Mouse (Mus musculus): Measurements from ENCODE around the gene Tex52. TPM values are rescaled to one million over a fixed set of nuclear protein-coding genes. Genes with fewer than 3 reads are reported as not detected.
A peak's percentile ranks its signal among the peaks of the same experiment; 100 is the strongest.

Gene Tex52
- polyA plus RNA-seq, 1 experiment, result 0.18 TPM

- Histone ChIP-seq H3K4me1 (peaks cover 39% of the 10 kb centered on the region), H3K27me3 (replicated peaks) (no peaks in the 10 kb centered on the region), H3K36me3 (replicated peaks; ENCODE audit: low read length) (peaks cover 34% of the 10 kb centered on the region), H3K9me3 (no peaks in the 10 kb centered on the region), H3K4me3 (replicated peaks) (peak within 1 kb of the TSS; percentile 96)
- no peak for TF ChIP-seq FLI1 (IDR thresholded peaks at IDR 0.05; ENCODE audit: low read length)
Observed at GRCm38 (mm10) chr6:128355726-128356416, 19.4 kb upstream of the Tex52 start, which contains the start of gene Tulp3. TSS of gene Tulp3 (minus strand) at chr6:128355851.

GRCm38 (mm10) chr6:128358999-128359398 lies 16.3 kb upstream of the Tex52 start:
- Histone ChIP-seq H3K27me3 (replicated peaks) (no peaks in the 10 kb centered on the region), H3K4me3 (replicated peaks) (no peak overlapping the region), H3K36me3 (replicated peaks; ENCODE audit: low read length) (peaks cover 32% of the 10 kb centered on the region), H3K4me1 (peaks cover 48% of the 10 kb centered on the region), H3K9me3 (no peaks in the 10 kb centered on the region)
- TF ChIP-seq GATA1 (IDR thresholded peaks at IDR 0.05; ENCODE audit: borderline replicate concordance, low read length) (no peak), FLI1 (IDR thresholded peaks at IDR 0.05; ENCODE audit: low read length) (no peak)

GRCm38 (mm10) chr6:128361901-128362300 lies 13.4 kb upstream of the Tex52 start:
- H3K36me3 ChIP-seq (replicated peaks; ENCODE audit: low read length), result peaks cover 46% of the 10 kb centered on the region

GRCm38 (mm10) chr6:128362381-128363006 lies 12.8 kb upstream of the Tex52 start, which contains the start of the genes Rhno1 and Foxm1:
TSS of gene Rhno1 (minus strand) at chr6:128362911.
TSS of gene Foxm1 (plus strand) at chr6:128362967.
- Histone ChIP-seq H3K4me3 (replicated peaks) (peak within 1 kb of the TSS; percentile 99), H3K4me1 (peaks cover 41% of the 10 kb centered on the region), H3K36me3 (replicated peaks; ENCODE audit: low read length) (peaks cover 46% of the 10 kb centered on the region), H3K9me3 (no peaks in the 10 kb centered on the region), H3K27me3 (replicated peaks) (no peaks in the 10 kb centered on the region)
- peak; percentile 40; the same call in 1 of the 2 replicates for TF ChIP-seq FLI1 (IDR thresholded peaks at IDR 0.05; ENCODE audit: low read length)
- TF ChIP-seq GATA1 (IDR thresholded peaks at IDR 0.05; ENCODE audit: borderline replicate concordance, low read length), result no peak

More at GRCm38 (mm10) chr6:128361901-128362300, 13.4 kb upstream of the Tex52 start:
- no peaks in the 10 kb centered on the region for H3K9me3 ChIP-seq
- H3K4me3 ChIP-seq (replicated peaks), result peak overlapping the region; percentile 99
- no peaks in the 10 kb centered on the region for H3K27me3 ChIP-seq (replicated peaks)
- peaks cover 41% of the 10 kb centered on the region for H3K4me1 ChIP-seq
- TF ChIP-seq GATA1 (IDR thresholded peaks at IDR 0.05; ENCODE audit: borderline replicate concordance, low read length) (no peak), FLI1 (IDR thresholded peaks at IDR 0.05; ENCODE audit: low read length) (no peak)

- no peaks in the 10 kb centered on the region for H3K27me3 ChIP-seq (replicated peaks)
- no peaks in the 10 kb centered on the region for H3K9me3 ChIP-seq
- no peak for TF ChIP-seq FLI1 (IDR thresholded peaks at IDR 0.05; ENCODE audit: low read length)
- TF ChIP-seq GATA1 (IDR thresholded peaks at IDR 0.05; ENCODE audit: borderline replicate concordance, low read length), result no peak
- peaks cover 45% of the 10 kb centered on the region for H3K36me3 ChIP-seq (replicated peaks; ENCODE audit: low read length)
- H3K4me1 ChIP-seq, result peaks cover 41% of the 10 kb centered on the region
- H3K4me3 ChIP-seq (replicated peaks), result peak overlapping the region; percentile 99
Observed at GRCm38 (mm10) chr6:128363007-128363825, 12.0 kb upstream of the Tex52 start.

- Histone ChIP-seq H3K4me3 (replicated peaks) (peak overlapping the region; percentile 42), H3K36me3 (replicated peaks; ENCODE audit: low read length) (peaks cover 49% of the 10 kb centered on the region), H3K9me3 (no peaks in the 10 kb centered on the region), H3K27me3 (replicated peaks) (no peaks in the 10 kb centered on the region), H3K4me1 (peaks cover 43% of the 10 kb centered on the region)
- TF ChIP-seq FLI1 (IDR thresholded peaks at IDR 0.05; ENCODE audit: low read length), result no peak
- no peak for TF ChIP-seq GATA1 (IDR thresholded peaks at IDR 0.05; ENCODE audit: borderline replicate concordance, low read length)
Observed at GRCm38 (mm10) chr6:128364721-128365120, 10.5 kb upstream of the Tex52 start.

- Histone ChIP-seq H3K9me3 (no peaks in the 10 kb centered on the region), H3K27me3 (replicated peaks) (no peaks in the 10 kb centered on the region), H3K4me3 (replicated peaks) (no peak overlapping the region), H3K4me1 (peaks cover 32% of the 10 kb centered on the region), H3K36me3 (replicated peaks; ENCODE audit: low read length) (peaks cover 62% of the 10 kb centered on the region)
- no peak for TF ChIP-seq GATA1 (IDR thresholded peaks at IDR 0.05; ENCODE audit: borderline replicate concordance, low read length)
Observed at GRCm38 (mm10) chr6:128366466-128366865, 8.8 kb upstream of the Tex52 start.

- TF ChIP-seq GATA1 (IDR thresholded peaks at IDR 0.05; ENCODE audit: borderline replicate concordance, low read length) (no peak), FLI1 (IDR thresholded peaks at IDR 0.05; ENCODE audit: low read length) (no peak)
- H3K36me3 ChIP-seq (replicated peaks; ENCODE audit: low read length), result peaks cover 97% of the 10 kb centered on the region
- no peaks in the 10 kb centered on the region for H3K27me3 ChIP-seq (replicated peaks)
- no peak overlapping the region for H3K4me3 ChIP-seq (replicated peaks)
- H3K9me3 ChIP-seq, result no peaks in the 10 kb centered on the region
- H3K4me1 ChIP-seq, result peaks cover 17% of the 10 kb centered on the region
Observed at GRCm38 (mm10) chr6:128370040-128370439, 5.2 kb upstream of the Tex52 start.

- H3K27me3 ChIP-seq (replicated peaks), result peaks cover 7% of the 10 kb centered on the region
- no peak overlapping the region for H3K4me3 ChIP-seq (replicated peaks)
- peaks cover 46% of the 10 kb centered on the region for H3K36me3 ChIP-seq (replicated peaks; ENCODE audit: low read length)
- TF ChIP-seq GATA1 (IDR thresholded peaks at IDR 0.05; ENCODE audit: borderline replicate concordance, low read length), result no peak
- no peak for TF ChIP-seq FLI1 (IDR thresholded peaks at IDR 0.05; ENCODE audit: low read length)
- no peaks in the 10 kb centered on the region for H3K9me3 ChIP-seq
- peaks cover 19% of the 10 kb centered on the region for H3K4me1 ChIP-seq
Observed at GRCm38 (mm10) chr6:128376371-128377085, 1.3 kb downstream of the Tex52 start.
